Mouse (Mus musculus) lung, adult 18-20 months (tissue): ENCODE results near the gene Zfp1.

ENCODE experiments used
- DNase-seq, 2 experiments: peaks; one replicate each; pipeline ENCODE4 v3.0.0; 2022; ENCODE audit warnings: mixed read lengths in 2 of 2

The Zfp1 gene

DNA sequence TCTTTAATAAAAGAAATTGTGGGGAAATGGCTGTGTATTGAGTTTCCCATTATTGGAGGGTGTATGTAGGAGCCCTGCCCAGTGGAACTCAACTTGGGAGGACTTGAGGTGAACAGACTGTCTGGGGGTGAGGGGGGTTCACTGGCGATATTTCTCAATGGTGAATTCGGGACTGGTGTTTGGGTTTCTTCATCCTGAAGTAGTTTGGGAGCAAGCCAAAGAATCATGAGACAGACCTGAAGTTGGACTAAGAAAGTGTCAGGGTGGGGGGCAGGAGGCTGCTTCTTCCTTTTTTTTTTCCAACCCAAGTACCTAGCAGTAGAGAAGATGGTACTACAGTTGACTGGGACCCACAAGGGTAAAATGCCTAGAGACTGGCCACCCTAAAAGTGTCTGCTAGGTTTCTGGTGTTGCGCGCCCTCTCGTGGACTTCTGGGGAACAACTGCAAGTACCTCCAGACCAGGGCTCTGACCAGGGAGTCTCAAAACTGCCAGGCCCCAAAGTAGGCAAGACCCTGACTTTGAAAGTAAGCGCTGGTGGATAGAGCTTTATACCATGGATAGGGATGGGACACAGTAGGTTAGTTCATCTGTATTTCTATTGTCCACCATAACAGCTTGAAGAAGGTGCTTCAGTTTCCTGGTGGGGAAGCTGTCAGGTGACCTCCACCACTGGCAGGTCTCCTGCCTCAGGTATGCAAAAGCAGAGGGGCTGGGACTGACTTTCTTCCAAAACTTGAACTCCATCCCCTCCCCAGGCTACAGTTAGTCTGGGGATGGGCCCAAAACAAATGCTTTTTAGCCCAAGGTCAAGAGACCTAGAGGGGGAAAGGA lies 17.3 kb upstream of the Zfp1 start:
- DNase-seq, result peak; percentile 71 to 72

DNA sequence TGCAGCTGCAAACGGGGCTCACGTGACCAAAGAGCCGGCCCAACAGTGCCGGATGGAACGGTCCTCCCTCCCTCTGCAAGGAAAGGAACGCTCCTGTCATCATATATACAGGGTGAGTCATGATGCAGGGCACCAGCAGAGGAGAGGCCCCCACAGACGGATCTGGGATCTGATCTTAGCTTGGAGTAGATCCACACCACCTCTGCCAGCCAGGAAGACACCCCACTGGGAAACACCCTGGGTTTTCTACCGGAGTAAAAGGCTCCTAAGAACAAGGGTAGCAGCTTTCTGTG lies 16.7 kb upstream of the Zfp1 start:
- no peak for DNase-seq

DNA sequence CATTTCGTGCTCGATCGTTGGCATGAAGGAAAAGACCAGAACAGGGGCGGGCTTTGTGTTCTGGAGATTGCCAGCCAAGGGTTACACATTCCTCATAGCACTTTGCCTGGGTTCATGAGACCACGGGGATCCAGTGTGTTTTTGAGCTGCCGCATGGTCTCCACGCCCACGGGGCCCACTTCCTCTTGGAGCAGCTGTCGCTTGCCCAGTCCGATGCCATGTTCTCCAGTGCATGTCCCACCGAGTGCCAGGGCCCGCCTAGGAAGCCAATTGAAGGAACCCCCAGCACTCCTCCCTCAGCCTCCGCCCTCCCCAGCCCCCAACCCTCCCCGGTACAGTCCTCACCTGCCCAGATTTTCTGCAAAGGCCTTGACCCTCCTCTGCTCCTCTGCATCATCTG lies 16.3 kb upstream of the Zfp1 start:
- no peak for DNase-seq

GRCm38 (mm10) chr8:111627923-111628322 lies 15.3 kb upstream of the Zfp1 start:
- no peak for DNase-seq

GRCm38 (mm10) chr8:111628401-111628800 lies 14.8 kb upstream of the Zfp1 start:
- DNase-seq, result no peak

DNA sequence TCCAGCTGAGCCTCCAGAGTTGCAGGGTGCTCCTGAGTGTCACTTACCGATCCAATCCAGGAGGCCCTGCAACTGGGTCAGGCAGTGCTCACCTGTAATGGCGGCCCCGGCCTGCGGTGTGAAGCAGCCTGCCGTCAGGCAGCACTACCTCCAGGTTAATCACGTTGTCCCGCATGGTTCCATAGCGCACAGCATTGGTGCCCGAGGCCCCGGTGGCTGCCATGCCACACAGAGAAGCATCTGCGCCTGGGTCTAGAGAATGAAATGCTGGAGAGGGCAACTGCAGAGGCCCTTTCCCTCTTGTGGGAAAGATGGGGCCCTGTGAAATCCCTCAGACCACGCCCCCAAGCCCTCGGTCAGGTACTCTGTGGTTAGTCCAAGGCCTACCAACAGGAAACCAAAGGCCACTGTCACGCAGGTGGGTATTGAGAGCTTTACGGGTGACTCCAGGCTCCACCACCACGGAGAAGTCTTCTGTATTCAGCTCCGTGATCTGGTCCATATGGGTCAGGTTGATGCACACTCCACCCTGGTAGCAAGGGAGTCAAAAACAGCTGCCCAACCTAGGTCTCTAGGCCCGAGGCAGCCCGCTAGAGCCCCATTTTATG lies 14.2 kb upstream of the Zfp1 start:
- DNase-seq, result no peak

GRCm38 (mm10) chr8:111630105-111630521 lies 13.1 kb upstream of the Zfp1 start, which contains the start of gene Ldhd:
TSS of gene Ldhd (minus strand) at chr8:111630374.
- peak; percentile 79 for DNase-seq

DNA sequence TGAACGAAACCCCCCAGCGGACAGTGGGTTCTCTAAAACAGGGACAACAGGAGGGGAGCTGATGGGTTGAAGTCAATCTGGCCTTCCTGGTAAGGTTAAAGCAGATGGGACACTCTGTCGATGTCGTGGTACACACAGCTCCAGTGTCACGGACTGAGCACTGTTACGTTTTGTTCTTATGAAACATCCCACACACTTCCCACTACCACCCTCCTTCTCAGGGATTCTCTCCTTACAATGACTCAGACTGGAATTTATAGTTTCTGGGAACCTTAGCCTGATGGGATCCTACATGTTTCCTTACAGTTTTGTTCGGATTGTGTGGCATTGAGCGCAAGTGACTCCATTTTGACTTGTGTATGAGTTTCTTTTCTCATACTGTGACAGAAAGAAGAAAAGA lies 11.6 kb upstream of the Zfp1 start:
- no peak for DNase-seq

- no peak for DNase-seq
Measured at GRCm38 (mm10) chr8:111632976-111633375, 10.2 kb upstream of the Zfp1 start.

DNA sequence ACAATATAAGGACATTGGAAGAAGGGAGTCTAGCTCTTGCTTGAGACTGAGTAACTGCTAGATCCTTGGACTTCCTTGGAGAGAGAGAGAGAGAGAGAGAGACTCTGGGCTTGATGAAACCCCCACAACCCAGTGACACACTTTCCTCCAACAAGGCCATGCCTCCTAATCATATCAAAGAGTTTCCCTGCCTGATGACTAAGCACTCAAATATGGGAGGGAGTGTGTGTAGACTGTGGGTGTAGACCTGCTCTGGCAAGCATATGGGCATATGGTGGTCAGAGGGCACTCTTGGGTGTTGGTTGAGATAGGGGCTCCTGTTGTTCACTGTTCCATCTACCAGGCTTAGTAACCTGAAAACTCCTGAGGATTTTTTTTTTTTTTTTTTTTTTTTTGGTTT lies 5.1 kb upstream of the Zfp1 start:
- DNase-seq, result no peak

DNA sequence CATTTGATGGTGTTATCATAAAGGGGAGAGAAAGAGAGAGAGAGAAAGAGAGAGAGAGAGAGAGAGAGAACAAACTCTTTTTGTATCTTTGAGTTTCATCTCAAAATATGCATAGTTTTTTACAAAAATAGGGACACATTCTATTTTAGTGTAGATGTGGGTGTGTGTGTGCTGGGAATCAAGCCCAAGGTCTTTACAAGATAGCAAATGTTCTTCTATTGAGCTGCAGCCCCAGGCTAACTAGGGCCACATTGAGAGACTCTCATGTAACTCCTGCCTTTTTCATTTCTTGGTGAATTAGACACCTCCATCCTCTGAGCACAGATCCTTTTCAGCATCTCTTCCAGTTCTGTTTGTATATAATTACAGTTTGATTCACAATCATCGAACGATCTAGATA lies 2.1 kb upstream of the Zfp1 start:
- no peak for DNase-seq

DNA sequence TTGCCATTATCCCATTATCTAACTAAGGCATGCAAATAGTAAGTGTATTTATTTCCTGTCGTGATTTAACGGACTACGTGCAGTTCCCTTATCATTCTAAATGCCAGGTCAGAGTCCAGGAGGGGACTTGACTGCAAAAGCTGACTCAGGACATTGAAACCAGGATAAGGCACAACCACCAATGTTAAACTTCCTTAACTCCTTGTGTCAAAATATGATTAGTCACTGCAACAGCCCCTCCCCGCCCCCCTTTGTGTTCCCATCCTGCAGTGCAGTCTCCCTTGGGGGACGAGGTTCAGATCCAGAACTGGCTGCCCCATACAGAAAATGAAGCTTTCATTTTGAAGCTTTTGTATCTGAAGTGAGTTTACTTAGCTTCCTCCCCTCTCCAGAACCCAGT lies 705 bp upstream of the Zfp1 start:
- DNase-seq, result no peak

DNA sequence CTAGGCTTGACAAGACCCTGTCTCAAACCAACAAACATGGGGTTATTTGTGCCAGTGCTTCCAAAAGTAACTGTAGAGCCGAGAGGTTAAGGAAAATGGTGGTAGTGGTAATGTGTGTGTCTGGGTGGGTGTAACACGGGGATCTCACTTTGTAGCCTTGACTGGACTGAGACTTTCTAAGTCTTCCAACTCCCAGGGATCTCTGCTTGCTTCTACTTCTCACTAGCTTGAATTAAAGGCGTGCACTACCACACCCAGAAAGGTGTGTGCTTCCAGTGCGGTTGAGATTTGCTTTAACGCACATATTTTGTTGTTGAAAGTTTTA lies 300 bp upstream of the Zfp1 start:
- no peak for DNase-seq

GRCm38 (mm10) chr8:111644286-111645051 lies 1.3 kb downstream of the Zfp1 start:
- DNase-seq, result peak; percentile 59 to 70

- no peak for DNase-seq
Measured at GRCm38 (mm10) chr8:111645715-111646114, 2.5 kb downstream of the Zfp1 start.

DNA sequence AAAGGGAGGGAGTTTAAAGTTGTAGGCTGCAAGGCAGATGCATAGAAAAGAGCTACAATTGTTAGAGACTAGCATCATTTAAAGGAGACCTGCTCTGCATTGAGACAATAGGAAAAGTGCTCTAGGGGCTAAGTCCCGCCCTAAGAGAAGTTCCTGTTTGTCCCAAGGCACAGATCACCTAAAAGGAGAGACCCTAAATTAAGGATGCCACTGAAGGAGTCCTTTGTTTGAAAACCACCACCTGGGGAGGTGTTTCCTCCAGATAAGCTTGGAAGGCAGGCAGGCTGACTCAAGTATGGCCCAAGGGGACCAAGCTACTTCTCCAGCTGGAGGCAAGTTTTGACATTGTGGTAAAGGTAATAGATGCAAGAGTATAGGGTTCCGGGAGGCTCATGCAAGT lies 5.6 kb downstream of the Zfp1 start:
- no peak for DNase-seq

- no peak for DNase-seq
Measured at GRCm38 (mm10) chr8:111650651-111651050, 7.5 kb downstream of the Zfp1 start.

DNA sequence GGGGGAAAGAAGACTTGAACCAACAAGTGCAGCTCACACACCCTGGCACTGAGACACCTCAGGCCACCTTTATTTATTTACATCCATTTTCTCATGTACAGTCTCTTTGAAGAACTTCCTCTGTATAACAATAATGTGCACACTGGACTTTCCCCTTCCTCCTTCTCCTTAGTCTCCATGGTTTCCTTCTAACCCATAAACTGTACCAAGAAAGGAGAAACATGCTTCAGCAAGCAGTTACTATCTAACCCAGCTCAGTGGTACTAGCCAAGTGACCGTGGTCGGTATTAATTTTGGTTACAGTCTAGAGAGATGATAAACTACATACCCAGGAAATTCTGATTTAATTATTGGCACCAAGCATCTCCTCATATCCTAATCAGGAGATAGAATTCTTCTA lies 10.3 kb downstream of the Zfp1 start:
- DNase-seq, result no peak

DNA sequence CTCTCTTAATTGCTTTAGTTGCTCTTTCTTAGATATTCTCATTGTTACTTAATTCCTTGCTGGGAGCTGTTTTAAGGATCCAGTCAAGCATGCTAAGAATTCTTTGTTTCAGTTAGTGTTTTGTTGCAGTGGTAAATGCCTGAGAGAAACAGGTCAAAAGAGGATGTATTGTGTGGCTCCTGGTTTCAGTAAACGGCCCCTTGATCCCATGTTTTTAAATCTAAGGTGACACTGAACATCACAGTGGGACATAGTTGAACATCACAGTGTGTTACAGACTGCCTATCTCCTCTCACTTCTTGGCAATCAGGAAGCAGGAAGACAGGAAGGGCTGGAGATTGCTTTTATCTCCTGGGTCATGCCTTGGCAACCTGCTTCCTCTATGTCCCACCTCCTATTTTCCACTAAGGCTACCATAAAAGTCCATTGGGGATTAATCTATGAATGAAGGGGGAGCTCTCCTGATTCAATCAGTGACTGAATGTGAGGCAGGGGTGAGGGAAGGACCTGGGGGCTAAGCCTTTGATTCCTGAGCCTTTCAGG lies 14.2 kb downstream of the Zfp1 start:
- no peak for DNase-seq

GRCm38 (mm10) chr8:111658819-111659423 lies 15.7 kb downstream of the Zfp1 start:
- DNase-seq, result peak; percentile 15 to 43

GRCm38 (mm10) chr8:111662473-111662872 lies 19.3 kb downstream of the Zfp1 start:
- peak; percentile 78 to 83 for DNase-seq

GRCm38 (mm10) chr8:111666751-111667150 lies 23.6 kb downstream of the Zfp1 start:
- no peak for DNase-seq

DNA sequence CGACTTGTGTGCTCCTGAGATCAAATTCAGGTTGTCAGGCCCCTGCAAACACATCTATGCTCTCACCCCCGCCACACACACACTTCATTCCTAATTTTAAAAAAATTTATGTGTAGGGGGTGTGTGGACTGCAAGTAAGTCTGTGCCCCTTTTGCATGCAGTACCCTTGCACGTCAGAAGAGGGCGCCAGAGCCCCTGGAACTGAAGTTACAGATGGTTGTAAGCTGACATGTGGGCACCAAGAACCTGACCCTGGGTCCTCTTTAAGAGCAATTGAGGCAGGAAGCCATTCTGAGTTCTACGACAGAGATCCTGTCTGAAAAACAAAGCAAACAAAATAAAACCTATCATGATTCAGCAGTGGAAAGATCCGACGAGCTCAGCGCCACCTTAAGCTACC lies 33.0 kb downstream of the Zfp1 start:
- no peak for DNase-seq
